Mouse (Mus musculus) ES-E14 (cell line): ENCODE results near the gene Wwtr1. TPM values are rescaled to one million over a fixed set of nuclear protein-coding genes. Genes with fewer than 3 reads are reported as not detected.

Experiments
- DNase-seq: peaks from one replicate; pipeline ENCODE4 v3.0.0-alpha.2; 2013; ENCODE audit warnings: low read depth, low spot score
- H3K27ac ChIP-seq: 2 replicates; pipeline ENCODE4 v1.5.1; 2012; ENCODE audit warnings: low read depth, mild to moderate bottlenecking, low read length, moderate library complexity, mixed read lengths; ENCODE audit not compliant: poor library complexity, insufficient read depth, severe bottlenecking
- H3K36me3 ChIP-seq: 2 replicates; pipeline ENCODE4 v1.6.1; 2012; ENCODE audit warnings: mild to moderate bottlenecking, low read length, moderate library complexity, mixed read lengths; ENCODE audit not compliant: control insufficient read depth, poor library complexity, insufficient read depth, severe bottlenecking
- H3K4me1 ChIP-seq, 2 experiments: fragments of 150-350 bp in 1 of 2; sonication (generic) in 1 of 2; 2 replicates each; pipeline ENCODE4 v1.6.1; 2012; ENCODE audit warnings: low read length in 2 of 2, mild to moderate bottlenecking in 1 of 2, mixed read lengths in 1 of 2; ENCODE audit not compliant: control insufficient read depth in 2 of 2, insufficient read depth in 2 of 2, poor library complexity in 1 of 2
- H3K4me3 ChIP-seq, 2 experiments: fragments of 150-350 bp in 1 of 2; sonication (generic) in 1 of 2; 2 replicates each; pipeline ENCODE4 v1.5.1; 2012; ENCODE audit warnings: low read length in 2 of 2, low read depth in 1 of 2, mild to moderate bottlenecking in 1 of 2, mixed read lengths in 1 of 2; ENCODE audit not compliant: insufficient read depth in 1 of 2, poor library complexity in 1 of 2, severe bottlenecking in 1 of 2
- H3K9ac ChIP-seq: 2 replicates; pipeline ENCODE4 v1.6.1; 2012; ENCODE audit warnings: low read depth, mild to moderate bottlenecking, low read length, mixed read lengths; ENCODE audit not compliant: poor library complexity, insufficient read depth, severe bottlenecking
- H3K9me3 ChIP-seq: fragments of 150-350 bp; sonication (generic); 2 replicates; pipeline ENCODE4 v1.6.1; 2012; ENCODE audit warnings: low read depth, mild to moderate bottlenecking, low read length; ENCODE audit not compliant: control insufficient read depth, insufficient read depth
- CHD2 ChIP-seq: IDR thresholded peaks from 2 replicates; pipeline ENCODE4 v1.6.1; 2014; ENCODE audit warnings: mild to moderate bottlenecking, low read depth, low read length, inconsistent platforms
- HCFC1 ChIP-seq: IDR thresholded peaks from 2 replicates; pipeline ENCODE4 v1.6.1; 2012; ENCODE audit warnings: low read length, inconsistent platforms, borderline replicate concordance; ENCODE audit not compliant: insufficient read depth
- MAFK ChIP-seq: IDR thresholded peaks from 2 replicates; pipeline ENCODE4 v1.6.1; 2014; ENCODE audit warnings: mild to moderate bottlenecking, low read depth, low read length, inconsistent platforms; ENCODE audit not compliant: insufficient read depth
- ZC3H11A ChIP-seq: IDR thresholded peaks from 2 replicates; pipeline ENCODE4 v1.6.1; 2012; ENCODE audit warnings: low read depth, mild to moderate bottlenecking, inconsistent platforms, low read length, borderline replicate concordance
- ZNF384 ChIP-seq: IDR thresholded peaks from 2 replicates; pipeline ENCODE4 v1.6.1; 2012; ENCODE audit warnings: low read depth, low read length, inconsistent platforms
- in situ Hi-C, 2 experiments: fragments of 600-800 bp; cut with MboI; formaldehyde crosslinking; loops; one replicate each; pipeline ENCODE4 v1.15.1; 2025; ENCODE audit warnings: low sequenced_read_pairs in 2 of 2, inconsistent platforms in 1 of 2; ENCODE audit not compliant: unreplicated experiment in 2 of 2
- total RNA-seq: library from RNA; depleted of rRNA; stranded (reverse); fragments of 300-350 nt; gene quantifications from 2 replicates; pipeline ENCODE4 v1.2.3, GENCODE M21; 2012

The Wwtr1 gene
- total RNA-seq, 1 experiment, result 20.0 TPM

DNA sequence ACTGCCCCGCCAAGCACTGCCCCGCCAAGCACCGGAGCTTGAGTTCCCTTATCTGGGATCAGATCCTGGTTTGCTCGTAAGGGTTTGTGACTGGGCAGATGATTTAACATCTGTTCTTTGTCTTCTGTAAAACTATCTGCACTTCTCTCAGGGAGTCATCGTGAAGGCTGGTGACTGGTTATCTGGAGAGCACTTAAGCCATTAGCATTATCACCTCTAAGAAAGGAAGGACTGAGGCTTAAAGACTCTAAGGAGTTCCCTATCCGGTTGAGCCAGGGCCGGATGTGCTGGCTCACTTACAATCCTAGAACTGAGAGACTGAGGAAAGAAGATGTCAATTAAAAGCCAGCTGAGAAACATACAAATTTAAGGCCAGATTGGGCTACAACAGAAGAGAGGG is 36.1 kb upstream of the Wwtr1 start:
- H3K9ac ChIP-seq, result no peak overlapping the region
- no peak overlapping the region for H3K27ac ChIP-seq
- no peak for DNase-seq
- no peaks in the 10 kb centered on the region for H3K9me3 ChIP-seq
- TF ChIP-seq MAFK, result no peak
- TF ChIP-seq ZNF384, result no peak
- TF ChIP-seq HCFC1, result no peak
- no peak for TF ChIP-seq ZC3H11A
- TF ChIP-seq CHD2, result no peak
- no peaks in the 10 kb centered on the region for H3K36me3 ChIP-seq
- in situ Hi-C loops, result no loop called here
- H3K4me3 ChIP-seq, result no peak overlapping the region
- H3K4me1 ChIP-seq, result no peaks in the 10 kb centered on the region

DNA sequence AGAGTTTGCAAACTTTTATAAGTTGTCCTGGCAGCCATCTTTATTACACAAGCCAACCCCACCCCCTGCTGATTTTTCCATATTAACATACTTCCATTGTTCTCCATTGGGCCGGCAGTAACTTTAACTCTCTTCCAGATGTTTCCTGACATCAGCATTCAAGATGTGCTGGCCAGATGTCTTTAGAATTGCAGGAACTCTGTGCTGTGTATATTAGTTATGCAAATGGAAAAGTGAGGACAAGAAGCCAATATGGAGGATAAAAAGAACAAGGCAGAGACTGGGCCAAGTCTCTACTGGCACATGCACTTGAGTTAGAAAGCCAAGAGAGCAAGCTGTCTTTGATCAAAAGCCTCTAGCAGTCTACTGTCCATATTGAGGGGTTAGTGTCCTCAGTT is 28.9 kb upstream of the Wwtr1 start:
- Histone ChIP-seq H3K9me3 (no peaks in the 10 kb centered on the region), H3K4me1 (no peaks in the 10 kb centered on the region), H3K27ac (no peak overlapping the region), H3K36me3 (no peaks in the 10 kb centered on the region), H3K9ac (no peak overlapping the region), H3K4me3 (no peak overlapping the region)
- no peak for TF ChIP-seq CHD2
- DNase-seq, result no peak
- in situ Hi-C loops, result no loop called here

DNA sequence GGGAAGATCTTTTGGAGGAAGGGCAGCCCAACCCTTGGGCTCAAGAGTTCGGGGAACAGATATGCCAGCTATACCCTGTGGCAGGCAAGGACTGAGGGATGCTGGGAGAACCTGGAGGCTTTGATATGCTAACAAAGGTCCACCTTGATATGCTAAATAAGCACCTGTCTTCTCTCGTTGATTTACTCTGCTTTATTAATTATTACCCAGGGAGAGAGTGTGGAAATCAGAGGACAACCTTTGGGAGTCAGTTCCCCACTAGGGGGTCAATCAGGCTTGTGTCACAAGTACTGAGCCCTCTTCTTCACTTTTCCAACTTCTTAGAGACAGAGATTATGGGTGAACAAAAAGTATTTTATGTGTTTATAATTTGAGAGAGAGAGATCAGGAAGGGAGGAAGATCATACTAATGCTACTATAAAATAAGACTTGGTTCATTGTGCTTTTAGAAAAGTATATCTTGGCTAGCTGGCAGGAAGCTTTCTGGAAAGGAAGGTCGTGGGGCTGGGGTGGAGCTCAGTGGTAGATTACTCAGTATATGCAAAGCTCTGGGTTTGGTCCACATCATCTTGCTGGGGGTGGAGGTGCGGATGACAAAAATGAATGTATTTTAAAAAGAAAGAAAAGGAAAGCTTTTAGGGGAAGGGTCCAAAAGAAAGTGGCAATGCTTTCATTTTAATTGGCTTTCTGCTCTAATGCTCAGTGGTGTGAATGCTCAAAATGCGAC is 28.3 kb upstream of the Wwtr1 start:
- TF ChIP-seq HCFC1 (no peak), ZNF384 (no peak)

GRCm38 (mm10) chr3:57602610-57603009 is 26.9 kb upstream of the Wwtr1 start:
- in situ Hi-C loops, result no loop called here
- no peak for DNase-seq
- no peaks in the 10 kb centered on the region for H3K4me1 ChIP-seq

More for the DNA sequence above, 28.3 kb upstream of the Wwtr1 start:
- no peaks in the 10 kb centered on the region for H3K36me3 ChIP-seq
- no peak overlapping the region for H3K4me3 ChIP-seq
- no peak overlapping the region for H3K27ac ChIP-seq
- no peak for DNase-seq
- H3K9ac ChIP-seq, result no peak overlapping the region
- no peaks in the 10 kb centered on the region for H3K9me3 ChIP-seq
- no peaks in the 10 kb centered on the region for H3K4me1 ChIP-seq
- in situ Hi-C loops, result no loop called here

GRCm38 (mm10) chr3:57596566-57596965 is 20.9 kb upstream of the Wwtr1 start:
- Histone ChIP-seq H3K4me3 (no peak overlapping the region), H3K9ac (no peak overlapping the region), H3K4me1 (no peaks in the 10 kb centered on the region), H3K27ac (no peak overlapping the region), H3K9me3 (no peaks in the 10 kb centered on the region), H3K36me3 (no peaks in the 10 kb centered on the region)
- no peak for DNase-seq
- TF ChIP-seq ZC3H11A (no peak), HCFC1 (no peak), MAFK (no peak), ZNF384 (no peak), CHD2 (no peak)
- in situ Hi-C loops, result no loop called here

More at GRCm38 (mm10) chr3:57602610-57603009, 26.9 kb upstream of the Wwtr1 start:
- no peak overlapping the region for H3K9ac ChIP-seq
- H3K27ac ChIP-seq, result no peak overlapping the region
- H3K36me3 ChIP-seq, result no peaks in the 10 kb centered on the region
- TF ChIP-seq CHD2 (no peak), ZNF384 (no peak), MAFK (no peak), HCFC1 (no peak), ZC3H11A (no peak)
- no peaks in the 10 kb centered on the region for H3K9me3 ChIP-seq
- no peak overlapping the region for H3K4me3 ChIP-seq
